Mouse (Mus musculus) olfactory bulb, adult 2 months (tissue): ENCODE measurements around the gene Tspan5.

Experiments
- CTCF ChIP-seq: fragments of 200-500 bp; IDR thresholded peaks from 2 replicates; pipeline ENCODE4 v1.5.1; 2012; ENCODE audit warnings: low read depth, mild to moderate bottlenecking, low read length, moderate library complexity; ENCODE audit not compliant: insufficient read depth
- POLR2A ChIP-seq: fragments of 200-500 bp; IDR thresholded peaks from 2 replicates; pipeline ENCODE4 v1.6.1; 2012; ENCODE audit warnings: mild to moderate bottlenecking, low read depth, low read length, moderate library complexity; ENCODE audit not compliant: insufficient read depth

GRCm38 (mm10) chr3:138703399-138703798 lies 38.6 kb upstream of the Tspan5 start:
- no peak for TF ChIP-seq CTCF
- no peak for TF ChIP-seq POLR2A
